Mouse (Mus musculus) G1E (cell line): ENCODE measurements at regions not wholly inside any gene's neighbourhood (a gene's known extent, or its start where the extent isn't known, plus 50 kb on each side); places are given as distances from the start of the nearest gene placed in this dataset.

ENCODE experiments used
- ATAC-seq: 2 replicates; pipeline ENCODE4 v1.8.0; 2016; ENCODE audit warnings: mild to moderate bottlenecking; ENCODE audit not compliant: insufficient number of reproducible peaks, poor library complexity, low FRiP score, severe bottlenecking; ENCODE audit errors: extremely low read depth
- DNase-seq: peaks from one replicate; pipeline ENCODE4 v3.0.0; 2012; ENCODE audit warnings: low spot score
- H3K27me3 ChIP-seq: 2 replicates; pipeline ENCODE4 v1.6.1; 2012; ENCODE audit warnings: mild to moderate bottlenecking, low read length, inconsistent platforms; ENCODE audit not compliant: insufficient read depth
- H3K36me3 ChIP-seq: replicated peaks from 2 replicates; pipeline ENCODE3; 2012; ENCODE audit warnings: mild to moderate bottlenecking, inconsistent platforms
- H3K4me1 ChIP-seq: 2 replicates; pipeline ENCODE4 v1.6.1; 2012; ENCODE audit warnings: low read depth, low read length, inconsistent platforms, mixed read lengths; ENCODE audit not compliant: insufficient read depth
- H3K4me3 ChIP-seq: 2 replicates; pipeline ENCODE4 v1.5.1; 2012; ENCODE audit warnings: low read depth, mild to moderate bottlenecking, inconsistent platforms, low read length, moderate library complexity, mixed read lengths
- H3K9me3 ChIP-seq: replicated peaks from 2 replicates; pipeline ENCODE4 v1.6.1; 2012; ENCODE audit warnings: inconsistent platforms
- CTCF ChIP-seq: IDR thresholded peaks from 2 replicates; pipeline ENCODE4 v1.5.1; 2012; ENCODE audit warnings: low read depth, low read length, inconsistent platforms, mixed read lengths
- GATA1 ChIP-seq: IDR thresholded peaks from 2 replicates; pipeline ENCODE4 v1.6.1; 2012; ENCODE audit warnings: borderline replicate concordance, low read length, inconsistent platforms, mixed read lengths
- GATA2 ChIP-seq: IDR thresholded peaks from 2 replicates; pipeline ENCODE4 v1.6.1; 2012; ENCODE audit warnings: low read depth, low read length, inconsistent platforms, borderline replicate concordance
- POLR2AphosphoS5 ChIP-seq: IDR thresholded peaks from 2 replicates; pipeline ENCODE4 v1.6.1; 2012; ENCODE audit warnings: low read depth, low read length, inconsistent platforms; ENCODE audit not compliant: insufficient replicate concordance
- TAL1 ChIP-seq: conservative IDR thresholded peaks from 2 replicates; pipeline ENCODE4 v1.6.1; 2012; ENCODE audit warnings: low read depth, low read length, inconsistent platforms, mixed read lengths

- no peaks in the 10 kb centered on the region for H3K4me1 ChIP-seq
- no peak for ATAC-seq
- peaks cover 81% of the 10 kb centered on the region for H3K9me3 ChIP-seq
- DNase-seq = no peak
- H3K4me3 ChIP-seq = no peak overlapping the region
- H3K27me3 ChIP-seq = no peaks in the 10 kb centered on the region
- no peaks in the 10 kb centered on the region for H3K36me3 ChIP-seq
- TF ChIP-seq GATA1 (no peak), GATA2 (no peak), TAL1 (no peak), POLR2AphosphoS5 (no peak), CTCF (no peak)
Observed at GRCm38 (mm10) chr12:104584408-104584807, 111.3 kb upstream of the Gsc start.

DNA sequence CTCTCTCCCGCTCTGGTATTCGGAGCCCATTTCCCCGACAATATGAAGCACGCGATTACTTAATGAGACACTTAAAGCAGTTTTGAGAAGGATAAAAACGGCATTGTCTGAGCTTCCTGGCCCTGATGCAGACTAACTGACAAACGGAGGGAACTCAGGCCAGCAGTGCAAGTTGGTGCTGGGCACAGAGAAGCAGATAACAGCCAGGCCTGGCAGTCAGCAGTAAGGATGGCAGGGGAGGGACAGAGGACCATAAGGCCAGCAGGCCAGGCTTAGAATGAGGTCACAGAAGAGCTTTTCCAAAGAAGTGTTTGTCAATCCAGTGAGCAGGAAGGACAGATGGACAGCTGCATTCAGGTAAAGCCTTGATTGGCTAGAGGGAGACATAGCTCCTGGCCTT lies 107.7 kb upstream of the Gsc start:
- Histone ChIP-seq H3K27me3 (no peaks in the 10 kb centered on the region), H3K36me3 (no peaks in the 10 kb centered on the region), H3K4me3 (no peak overlapping the region), H3K9me3 (peaks cover 78% of the 10 kb centered on the region), H3K4me1 (no peaks in the 10 kb centered on the region)
- no peak for TF ChIP-seq POLR2AphosphoS5
- no peak for TF ChIP-seq GATA2
- TF ChIP-seq CTCF = no peak
- no peak for TF ChIP-seq TAL1
- TF ChIP-seq GATA1 = no peak
- ATAC-seq (no peak), DNase-seq (no peak)

DNA sequence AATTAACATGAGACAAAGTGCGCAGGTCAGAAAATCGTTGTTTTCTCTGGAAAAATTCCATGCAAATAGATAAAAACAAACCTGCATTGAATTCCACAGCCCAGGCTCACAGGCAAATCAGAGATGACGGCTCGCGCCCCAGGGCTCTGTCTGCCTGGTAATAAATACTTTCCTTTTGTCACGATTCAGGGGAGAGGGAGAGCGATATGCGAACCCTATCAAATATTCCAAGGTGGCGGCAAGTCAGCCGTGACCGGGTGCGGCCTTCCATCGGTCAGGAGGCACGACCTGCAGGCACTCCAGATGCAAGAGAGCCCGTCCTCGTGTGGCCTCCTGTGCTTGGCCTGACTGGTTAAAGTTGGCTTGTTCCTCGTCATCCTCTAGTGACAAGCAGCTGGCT lies 94.5 kb upstream of the Gsc start:
- DNase-seq = no peak
- Histone ChIP-seq H3K4me3 (no peak overlapping the region), H3K9me3 (peaks cover 82% of the 10 kb centered on the region), H3K36me3 (no peaks in the 10 kb centered on the region), H3K27me3 (no peaks in the 10 kb centered on the region), H3K4me1 (no peaks in the 10 kb centered on the region)
- TF ChIP-seq GATA1 (no peak), POLR2AphosphoS5 (no peak), GATA2 (no peak), CTCF (no peak), TAL1 (no peak)
- no peak for ATAC-seq

DNA sequence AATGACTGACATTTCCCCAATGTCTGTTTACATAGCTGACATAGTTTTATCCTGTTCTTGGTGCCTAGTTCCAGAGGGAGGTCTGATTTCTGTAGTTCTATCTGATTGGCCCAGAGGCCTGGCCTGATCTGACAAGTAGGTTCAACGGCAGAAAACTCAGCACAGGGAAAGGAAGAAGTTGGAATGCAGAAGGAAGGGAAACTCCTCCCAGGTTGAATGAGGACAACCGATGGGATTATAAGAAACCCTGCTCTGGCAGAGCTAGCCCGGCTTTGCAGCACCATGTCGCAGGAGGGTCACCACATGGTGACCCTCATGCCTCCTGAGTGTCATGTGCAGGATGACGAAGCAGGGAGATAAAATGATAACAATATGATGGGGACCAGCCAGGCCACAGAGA lies 89.8 kb upstream of the Gsc start:
- Histone ChIP-seq H3K4me1 (no peaks in the 10 kb centered on the region), H3K9me3 (peaks cover 89% of the 10 kb centered on the region), H3K4me3 (no peak overlapping the region), H3K36me3 (no peaks in the 10 kb centered on the region), H3K27me3 (no peaks in the 10 kb centered on the region)
- DNase-seq (no peak), ATAC-seq (no peak)
- TF ChIP-seq GATA1 = no peak

DNA sequence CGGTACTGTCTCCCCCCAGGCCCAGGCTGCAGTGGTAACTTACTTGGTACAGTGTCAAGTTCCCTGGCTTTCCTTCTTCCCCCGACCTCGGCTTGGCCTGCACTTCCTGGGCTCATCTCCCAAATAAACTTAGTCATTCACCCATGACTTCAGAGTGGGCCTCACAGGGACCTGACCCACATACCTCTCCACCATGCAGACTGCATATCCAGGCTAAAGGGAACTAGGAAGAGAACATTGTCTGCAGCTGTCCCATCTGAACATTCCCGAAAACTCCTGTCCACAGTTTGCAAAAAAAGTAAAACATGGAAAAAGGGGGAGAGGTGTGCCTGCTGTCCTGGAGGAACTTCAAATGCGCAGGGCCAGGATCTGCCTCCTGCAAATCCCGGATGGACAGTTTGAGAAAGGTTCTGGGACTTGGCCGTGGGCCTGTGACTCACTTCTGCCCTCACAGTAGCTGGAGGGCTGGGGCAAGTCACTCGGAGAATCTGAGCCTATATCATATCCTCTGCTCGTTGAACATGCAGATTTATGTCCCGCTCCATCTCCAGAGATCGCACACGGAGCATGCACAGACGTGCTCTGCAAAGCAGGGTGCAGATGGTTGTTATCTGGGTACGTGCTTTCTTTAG lies 87.9 kb upstream of the Gsc start:
- Histone ChIP-seq H3K4me1 (no peaks in the 10 kb centered on the region), H3K9me3 (peaks cover 91% of the 10 kb centered on the region), H3K27me3 (no peaks in the 10 kb centered on the region), H3K36me3 (no peaks in the 10 kb centered on the region), H3K4me3 (no peak overlapping the region)
- no peak for DNase-seq
- no peak for ATAC-seq
- TF ChIP-seq TAL1 (no peak), GATA2 (no peak), GATA1 (no peak), CTCF (no peak), POLR2AphosphoS5 (no peak)

GRCm38 (mm10) chr12:104557761-104558160 lies 84.6 kb upstream of the Gsc start:
- no peak for DNase-seq
- no peak overlapping the region for H3K4me3 ChIP-seq
- no peaks in the 10 kb centered on the region for H3K27me3 ChIP-seq
- H3K36me3 ChIP-seq = no peaks in the 10 kb centered on the region
- TF ChIP-seq CTCF (no peak), GATA2 (no peak), POLR2AphosphoS5 (no peak), GATA1 (no peak)
- H3K4me1 ChIP-seq = no peaks in the 10 kb centered on the region
- H3K9me3 ChIP-seq = peaks cover 92% of the 10 kb centered on the region
- no peak for ATAC-seq

DNA sequence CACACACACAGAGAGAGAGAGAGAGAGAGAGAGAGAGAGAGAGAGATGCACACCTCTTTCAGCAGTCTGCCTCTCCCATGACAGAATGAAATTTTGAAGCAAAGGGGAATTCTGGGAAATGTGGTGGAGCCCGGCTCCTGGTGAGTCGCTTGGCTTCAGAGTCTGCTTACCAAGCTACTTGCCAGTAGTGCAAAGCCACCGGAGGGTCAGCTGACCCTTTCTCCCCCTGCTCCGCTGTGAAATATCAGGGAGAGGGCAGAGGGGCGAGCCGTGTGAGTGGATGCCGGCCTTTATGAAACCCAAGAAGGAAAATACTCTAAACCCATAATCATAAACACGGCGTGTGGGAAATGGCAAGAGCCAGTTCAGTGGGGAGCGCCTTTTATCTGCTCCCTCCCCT lies 84.2 kb upstream of the Gsc start:
- no peaks in the 10 kb centered on the region for H3K36me3 ChIP-seq
- no peaks in the 10 kb centered on the region for H3K27me3 ChIP-seq
- no peaks in the 10 kb centered on the region for H3K4me1 ChIP-seq
- peaks cover 93% of the 10 kb centered on the region for H3K9me3 ChIP-seq
- TF ChIP-seq GATA1 (no peak), TAL1 (no peak), POLR2AphosphoS5 (no peak), GATA2 (no peak), CTCF (no peak)
- ATAC-seq = no peak
- DNase-seq = no peak
- H3K4me3 ChIP-seq = no peak overlapping the region
